Mouse (Mus musculus): ENCODE measurements around the gene Zfp944.
A peak's percentile ranks its signal among the peaks of the same experiment; 100 is the strongest.
"Not testable (repeated sequence)": the region's sequence is repeated elsewhere in the genome, so short reads cannot be mapped to it uniquely, and the experiment has no call there.

The Zfp944 gene

DNA sequence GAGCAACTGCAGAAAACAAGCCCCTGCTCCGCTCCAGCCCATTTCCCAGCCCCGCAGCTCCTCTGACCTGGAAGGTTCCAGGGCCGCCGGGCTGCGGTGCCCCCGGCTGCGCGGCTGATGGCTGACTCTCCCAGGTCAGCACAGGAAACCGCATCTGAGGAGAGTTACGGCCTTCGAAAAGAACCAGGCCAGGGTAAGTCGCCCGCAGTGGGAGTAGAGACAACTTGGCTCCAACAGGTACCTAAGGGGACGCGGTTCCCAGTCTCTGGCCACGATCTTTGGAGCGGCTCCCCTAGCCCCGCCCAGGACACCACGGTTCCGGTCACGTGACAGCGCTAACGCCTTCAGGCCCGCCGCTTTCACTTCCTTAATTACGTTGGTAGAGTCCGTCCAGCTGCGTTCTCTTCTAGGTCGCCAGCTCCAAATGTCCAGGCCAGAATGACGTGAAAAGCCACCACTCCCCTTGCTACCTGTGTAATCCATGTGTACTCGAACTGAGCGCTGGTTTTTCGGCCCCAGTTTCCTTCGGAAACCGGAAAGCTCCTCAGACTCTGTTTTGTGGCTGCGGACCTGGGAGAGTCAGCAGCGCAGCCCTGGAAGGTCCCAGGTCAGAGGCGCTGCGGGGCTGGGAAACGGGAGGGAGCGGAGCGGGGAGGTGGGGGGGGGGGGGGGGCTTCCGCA is at the start of gene Zfp944, which contains the start of gene Zfp758:
Gene Zfp944 (minus strand): TSS at position 300 of the 681 bp plus-strand sequence.
Gene Zfp758 (plus strand): TSS at position 353 of the 681 bp plus-strand sequence.
- peak; percentile 32 to 61 for DNase-seq

- peak; percentile 34 to 71 for DNase-seq
Observed at GRCm38 (mm10) chr17:22410756-22411155, 49.6 kb upstream of the Zfp944 start.

DNA sequence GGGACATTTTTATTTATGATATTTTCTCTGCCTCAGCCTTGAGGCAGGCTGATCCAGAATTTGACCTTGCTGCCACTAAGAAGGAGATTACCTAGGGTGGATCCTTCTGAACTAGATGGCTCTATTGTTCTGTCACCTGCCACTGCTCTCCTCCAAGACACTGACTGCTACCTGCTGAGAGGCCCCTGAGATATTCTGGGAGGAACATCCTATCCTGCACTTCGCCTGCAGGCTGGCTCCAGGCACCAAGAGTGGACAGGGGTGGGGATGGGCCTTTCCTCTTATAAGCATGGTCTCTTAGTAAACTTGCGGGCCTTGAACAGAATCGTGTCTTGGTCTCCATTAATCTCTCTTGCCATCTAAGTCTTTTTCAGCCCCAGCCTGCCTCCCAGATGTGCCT is 2.7 kb upstream of the Zfp944 start:
- no peak for DNase-seq

DNA sequence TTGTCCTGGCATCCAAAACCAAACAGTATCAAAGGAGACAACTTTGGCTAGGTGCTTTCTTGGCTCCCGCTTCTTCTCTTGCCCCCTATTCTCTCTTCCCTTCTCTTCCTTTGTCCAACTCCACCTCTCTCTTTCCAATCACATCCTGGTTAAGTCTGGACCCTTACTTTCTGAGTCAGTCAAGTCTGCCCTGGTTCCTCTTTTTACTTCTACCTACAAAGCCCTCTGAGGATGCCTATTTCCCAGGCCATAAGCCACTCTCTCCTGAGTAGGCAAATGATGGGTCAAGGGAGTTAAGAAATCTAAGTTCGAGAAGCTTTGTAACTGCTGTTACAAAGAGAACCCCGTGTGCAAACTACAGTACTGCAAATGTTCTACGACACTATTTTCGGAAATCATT is 628 bp downstream of the Zfp944 start:
- DNase-seq: no peak

DNA sequence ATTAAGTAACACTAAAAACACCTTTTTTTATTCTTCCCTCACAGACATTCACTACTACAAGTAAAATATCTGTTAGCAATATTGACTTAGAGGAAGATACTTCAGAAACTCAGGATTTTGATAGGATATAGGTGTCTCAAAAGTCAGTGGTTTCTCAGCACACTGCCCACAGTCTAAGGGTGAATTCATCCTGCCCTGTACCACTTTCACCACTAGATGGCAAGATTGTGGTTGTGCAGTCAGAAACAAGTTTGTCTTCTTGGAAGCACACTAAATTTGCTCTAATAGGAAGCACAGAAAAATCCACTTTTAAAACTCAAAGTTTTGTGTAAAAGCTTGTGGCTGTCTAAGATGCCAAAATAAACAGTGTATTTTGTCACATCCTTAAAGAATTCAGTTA is 8.4 kb downstream of the Zfp944 start:
- DNase-seq: peak; percentile 53 to 71

- not testable (repeated sequence) for DNase-seq
Observed at GRCm38 (mm10) chr17:22315247-22315646, 46.0 kb downstream of the Zfp944 start.

DNA sequence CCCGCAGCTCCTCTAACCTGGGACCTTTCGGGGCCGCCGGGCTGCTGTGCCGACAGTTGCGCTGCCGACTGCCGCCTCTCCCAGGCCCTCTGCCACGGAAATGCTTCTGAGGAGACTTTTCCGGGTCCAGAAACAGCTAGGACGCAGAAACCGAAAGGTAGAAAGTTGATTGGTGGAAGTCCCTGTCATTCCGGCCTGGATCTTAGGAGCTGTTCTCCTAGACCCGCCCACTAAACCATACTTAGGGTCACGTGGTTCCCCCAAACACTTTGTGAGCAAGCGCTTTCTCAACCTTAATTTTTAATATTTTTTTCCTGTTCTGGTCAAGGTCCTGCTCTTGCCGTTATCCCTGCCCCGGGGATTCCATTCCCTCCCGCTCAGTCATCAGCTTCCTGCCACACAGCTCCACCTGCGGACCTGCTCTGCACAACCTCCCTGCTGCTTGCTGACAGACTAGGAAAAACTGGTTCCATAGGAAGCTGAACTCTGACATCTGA is 46.4 kb downstream of the Zfp944 start, which contains the start of gene CT030661.1:
Gene CT030661.1 (minus strand): TSS at position 108 of the 497 bp plus-strand sequence.
- peak; percentile 95 to 98 for DNase-seq

DNA sequence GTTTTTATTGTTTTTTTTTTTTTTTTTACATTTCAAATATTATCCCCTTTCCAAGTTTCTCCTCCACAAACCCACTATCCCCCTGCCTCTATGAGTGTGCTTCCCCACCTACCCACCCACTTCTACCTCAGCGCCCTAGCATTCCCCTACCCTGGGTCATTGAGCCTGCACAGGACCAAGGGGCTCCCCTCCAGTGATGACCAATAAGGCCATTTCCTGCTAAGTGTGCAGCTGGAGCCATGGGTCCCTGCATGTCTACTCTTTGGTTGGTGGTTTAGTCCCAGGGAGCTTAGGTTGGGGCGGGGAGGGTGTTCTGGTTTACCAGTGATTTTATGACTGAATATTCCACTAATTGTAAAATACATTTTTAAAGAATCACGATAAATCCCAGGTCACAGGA is 47.0 kb downstream of the Zfp944 start:
- DNase-seq: peak in 1 of 2 experiments; percentile 4

Data from kidney, postnatal 36 days (tissue).